Mouse (Mus musculus) ES-Bruce4 (cell line): ENCODE measurements around the gene Cd81.

Experiments used
- CTCF ChIP-seq: IDR thresholded peaks from one replicate; pipeline ENCODE4 v1.8.1; 2011; ENCODE audit warnings: low read depth, low read length
- EP300 ChIP-seq: IDR thresholded peaks from 2 replicates; pipeline ENCODE4 v1.6.1; 2011; ENCODE audit warnings: low read depth, low read length; ENCODE audit not compliant: insufficient read depth
- POLR2A ChIP-seq: IDR thresholded peaks from one replicate; pipeline ENCODE4 v1.8.1; 2011; ENCODE audit warnings: low read length; ENCODE audit not compliant: insufficient read depth

GRCm38 (mm10) chr7:143015755-143016423, 36.6 kb upstream of the Cd81 start:
- TF ChIP-seq EP300 = peak; percentile 72
- no peak for TF ChIP-seq CTCF
- no peak for TF ChIP-seq POLR2A
